Mouse (Mus musculus) lung, postnatal 0 days (tissue): ENCODE data around the gene Tle6.

Experiments used
- CTCF ChIP-seq: IDR thresholded peaks from 2 replicates; pipeline ENCODE4 v1.5.1; 2016; ENCODE audit warnings: antibody characterized with exemption, mild to moderate bottlenecking
- EP300 ChIP-seq: IDR thresholded peaks from 2 replicates; pipeline ENCODE4 v1.6.1; 2016; ENCODE audit warnings: antibody characterized with exemption, mild to moderate bottlenecking, control low read depth

DNA sequence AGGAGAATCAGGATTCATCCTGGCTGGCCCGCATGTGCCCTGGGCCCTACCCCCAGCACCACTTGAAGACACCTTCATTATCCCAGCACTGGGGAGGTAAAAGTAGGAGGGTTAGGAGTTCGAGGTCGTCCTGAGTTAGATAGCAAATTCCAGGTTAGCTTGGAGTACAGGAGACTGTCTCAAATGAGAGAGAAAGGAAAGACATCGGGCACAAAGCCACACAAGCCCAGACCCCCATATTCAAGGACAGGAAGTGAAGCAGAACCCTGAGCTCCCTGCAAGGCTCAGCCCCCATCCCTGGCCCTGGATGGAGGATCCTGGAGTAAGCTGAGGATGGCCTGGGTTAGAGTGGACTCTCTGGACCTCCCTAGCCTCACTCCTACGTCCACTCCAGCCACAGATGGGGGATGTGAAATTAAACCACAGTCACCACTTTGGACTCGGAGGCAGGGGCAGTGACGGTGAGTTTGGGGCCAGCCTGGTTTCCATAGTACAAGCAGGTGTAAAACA lies 578 bp upstream of the Tle6 start:
- TF ChIP-seq EP300 (no peak), CTCF (no peak)
